Mouse (Mus musculus) MEL-GATA-1-ER (cell line): ENCODE data around the gene Ifngr2.

ENCODE experiments used
- DNase-seq: peaks from one replicate; pipeline ENCODE4 v3.0.0-alpha.2; 2012; ENCODE audit warnings: low read depth; ENCODE audit errors: extremely low read depth

The Ifngr2 gene

GRCm38 (mm10) chr16:91605156-91605555 lies 58.3 kb downstream of the Ifngr2 start:
- no peak for DNase-seq

- DNase-seq = peak; percentile 41
These were observed 60.1 kb downstream of the Ifngr2 start for GRCm38 (mm10) chr16:91606958-91607357.

GRCm38 (mm10) chr16:91609501-91610245 lies 62.8 kb downstream of the Ifngr2 start:
- DNase-seq = no peak

GRCm38 (mm10) chr16:91611248-91611647 lies 64.4 kb downstream of the Ifngr2 start:
- DNase-seq = no peak

GRCm38 (mm10) chr16:91612525-91612924 lies 65.7 kb downstream of the Ifngr2 start:
- no peak for DNase-seq

- no peak for DNase-seq
These were observed 67.7 kb downstream of the Ifngr2 start for GRCm38 (mm10) chr16:91614552-91614951.
